8 mouse cellular contexts compared by ENCODE assay signal in genomic region chr7:19301461-19302263, GRCm38 (mm10). TPM values are rescaled to one million over a fixed set of nuclear protein-coding genes. Genes with fewer than 3 reads are reported as not detected.
DNase-seq lines count a peak whose midpoint lies in the region; ATAC-seq and TF ChIP-seq lines count a peak whose summit lies in the region.

No protein-coding gene starts in this region.

- peak overlapping the region; percentile 23; the same call in 1 of the 2 replicates for H3K9ac ChIP-seq in kidney, postnatal 0 days (ENCODE audit: low read depth, low read length)
- H3K9ac ChIP-seq in embryonic facial prominence, embryonic 12.5 days: peak overlapping the region; percentile 19
- 0 out of 2 replicates have a peak overlapping the region, but pooled peaks have one; percentile 6 for H3K9ac ChIP-seq in intestine, embryonic 15.5 days
- peak overlapping the region; percentile 62 for H3K9ac ChIP-seq in neural tube, embryonic 13.5 days

- peaks cover 4% of the 10 kb centered on the region; the same call in 1 of the 2 replicates for H3K4me1 ChIP-seq in kidney, postnatal 0 days (replicated peaks; ENCODE audit: insufficient read depth, low read length)
- peaks cover 15% of the 10 kb centered on the region for H3K4me1 ChIP-seq in embryonic facial prominence, embryonic 12.5 days
- H3K4me1 ChIP-seq in intestine, embryonic 15.5 days (replicated peaks): peaks cover 27% of the 10 kb centered on the region
- H3K4me1 ChIP-seq in neural tube, embryonic 13.5 days (replicated peaks): peaks cover 34% of the 10 kb centered on the region

- no peak for DNase-seq in kidney, postnatal 0 days (ENCODE audit: low spot score)
- no peak for DNase-seq in kidney, postnatal 36 days
- no peak for DNase-seq in thymus, postnatal 36 days
- no peak for DNase-seq in Muller cell, postnatal 12 days (ENCODE audit: inconsistent ontology term)
- DNase-seq in layer of hippocampus, postnatal 36 days: no peak

- H3K9me3 ChIP-seq in kidney, postnatal 0 days (replicated peaks; ENCODE audit: low read length): no peaks in the 10 kb centered on the region
- H3K9me3 ChIP-seq in embryonic facial prominence, embryonic 12.5 days: no peaks in the 10 kb centered on the region
- no peaks in the 10 kb centered on the region for H3K9me3 ChIP-seq in intestine, embryonic 15.5 days
- no peaks in the 10 kb centered on the region for H3K9me3 ChIP-seq in neural tube, embryonic 13.5 days

- TF ChIP-seq CTCF in kidney, postnatal 0 days (IDR thresholded peaks at IDR 0.05; ENCODE audit: low read depth): no peak

- WGBS in kidney, postnatal 0 days: 8% methylated on average over 16 of the region's 16 CpGs
- 11% methylated on average over 16 of the region's 16 CpGs for WGBS in embryonic facial prominence, embryonic 12.5 days
- WGBS in intestine, embryonic 15.5 days: 11% methylated on average over 16 of the region's 16 CpGs
- 9% methylated on average over 16 of the region's 16 CpGs for WGBS in neural tube, embryonic 13.5 days

- H3K4me3 ChIP-seq in kidney, postnatal 0 days (replicated peaks; ENCODE audit: low read depth, low read length): peak overlapping the region; percentile 12
- H3K4me3 ChIP-seq in embryonic facial prominence, embryonic 12.5 days: peak overlapping the region; percentile 23
- peak overlapping the region; percentile 43 for H3K4me3 ChIP-seq in intestine, embryonic 15.5 days (replicated peaks)
- peak overlapping the region; percentile 47 for H3K4me3 ChIP-seq in neural tube, embryonic 13.5 days

- ATAC-seq in kidney, postnatal 0 days (replicated peaks; ENCODE audit: low FRiP score, low read depth): no peak
- ATAC-seq in embryonic facial prominence, embryonic 12.5 days (ENCODE audit: insufficient number of reproducible peaks, insufficient read depth, low FRiP score, low TSS enrichment): no peak
- ATAC-seq in intestine, embryonic 15.5 days: no peak
- ATAC-seq in neural tube, embryonic 13.5 days (ENCODE audit: low read depth): no peak

- peak overlapping the region; percentile 51 for H3K4me2 ChIP-seq in kidney, postnatal 0 days (ENCODE audit: low read length)
- H3K4me2 ChIP-seq in embryonic facial prominence, embryonic 12.5 days (replicated peaks): peak overlapping the region; percentile 43
- peak overlapping the region; percentile 47 for H3K4me2 ChIP-seq in intestine, embryonic 15.5 days (replicated peaks)
- H3K4me2 ChIP-seq in neural tube, embryonic 13.5 days: peak overlapping the region; percentile 62

- no peak overlapping the region for H3K27ac ChIP-seq in kidney, postnatal 0 days
- no peak overlapping the region for H3K27ac ChIP-seq in embryonic facial prominence, embryonic 12.5 days
- no peak overlapping the region for H3K27ac ChIP-seq in intestine, embryonic 15.5 days
- H3K27ac ChIP-seq in neural tube, embryonic 13.5 days (replicated peaks): no peak overlapping the region

- no peaks in the 10 kb centered on the region for H3K36me3 ChIP-seq in kidney, postnatal 0 days (ENCODE audit: insufficient read depth, low read length)
- no peaks in the 10 kb centered on the region for H3K36me3 ChIP-seq in embryonic facial prominence, embryonic 12.5 days
- H3K36me3 ChIP-seq in intestine, embryonic 15.5 days: no peaks in the 10 kb centered on the region
- H3K36me3 ChIP-seq in neural tube, embryonic 13.5 days: no peaks in the 10 kb centered on the region

- peaks cover 31% of the 10 kb centered on the region for H3K27me3 ChIP-seq in kidney, postnatal 0 days (ENCODE audit: insufficient read depth, low read length)
- peaks cover 53% of the 10 kb centered on the region for H3K27me3 ChIP-seq in embryonic facial prominence, embryonic 12.5 days
- H3K27me3 ChIP-seq in intestine, embryonic 15.5 days (replicated peaks): peaks cover 51% of the 10 kb centered on the region
- H3K27me3 ChIP-seq in neural tube, embryonic 13.5 days: peaks cover 53% of the 10 kb centered on the region

RNA-seq across cellular contexts. Expression of gene Fosb, which starts 8.2 kb away (rescaled TPM):
- polyA plus RNA-seq in kidney, postnatal 0 days (2015; fragmentation: Nextera tagmentation; extraction: Ambion mirVana): 0.11 TPM in 2 replicates
- 0.05 TPM in 1 of 2 replicates, not detected in the other for polyA plus RNA-seq in embryonic facial prominence, embryonic 12.5 days (2016; fragmentation: Nextera tagmentation; extraction: Ambion mirVana)
- polyA plus RNA-seq in intestine, embryonic 15.5 days (2015; fragmentation: Nextera tagmentation; extraction: Ambion mirVana): 0.09 and 0.14 TPM in 2 replicates
- 0.06 and 0.19 TPM in 2 replicates for polyA plus RNA-seq in neural tube, embryonic 13.5 days (2015; fragmentation: Nextera tagmentation; extraction: Ambion mirVana)
- 10 to 100 TPM; 12.6 to 18.8 TPM for total RNA-seq in layer of hippocampus, postnatal 36 days (2021)

RNA-seq across cellular contexts. Expression of gene Rtn2, which starts 19.2 kb away (rescaled TPM):
- polyA plus RNA-seq in kidney, postnatal 0 days (2015; fragmentation: Nextera tagmentation; extraction: Ambion mirVana): 7.3 and 7.4 TPM in 2 replicates
- polyA plus RNA-seq in embryonic facial prominence, embryonic 12.5 days (2016; fragmentation: Nextera tagmentation; extraction: Ambion mirVana): 17.9 and 21.4 TPM in 2 replicates
- 11.3 and 12.5 TPM in 2 replicates for polyA plus RNA-seq in intestine, embryonic 15.5 days (2015; fragmentation: Nextera tagmentation; extraction: Ambion mirVana)
- polyA plus RNA-seq in neural tube, embryonic 13.5 days (2015; fragmentation: Nextera tagmentation; extraction: Ambion mirVana): 103 and 117 TPM in 2 replicates
- 10 to 100 TPM; 89.7 to 91.3 TPM for total RNA-seq in layer of hippocampus, postnatal 36 days (2021)

RNA-seq across cellular contexts. Expression of gene Ppm1n, which starts 21.8 kb away (rescaled TPM):
- 0.18 TPM in 1 of 2 replicates, not detected in the other for polyA plus RNA-seq in kidney, postnatal 0 days (2015; fragmentation: Nextera tagmentation; extraction: Ambion mirVana)
- polyA plus RNA-seq in embryonic facial prominence, embryonic 12.5 days (2016; fragmentation: Nextera tagmentation; extraction: Ambion mirVana): 0.18 TPM in 1 of 2 replicates, not detected in the other
- polyA plus RNA-seq in intestine, embryonic 15.5 days (2015; fragmentation: Nextera tagmentation; extraction: Ambion mirVana): 0.14 and 0.34 TPM in 2 replicates
- polyA plus RNA-seq in neural tube, embryonic 13.5 days (2015; fragmentation: Nextera tagmentation; extraction: Ambion mirVana): 0.41 and 0.59 TPM in 2 replicates
- under 1 TPM; 0.20 to 0.33 TPM for total RNA-seq in layer of hippocampus, postnatal 36 days (2021)

RNA-seq across cellular contexts. Expression of gene Vasp, which starts 30.0 kb away (rescaled TPM):
- 89.4 and 94.4 TPM in 2 replicates for polyA plus RNA-seq in kidney, postnatal 0 days (2015; fragmentation: Nextera tagmentation; extraction: Ambion mirVana)
- polyA plus RNA-seq in embryonic facial prominence, embryonic 12.5 days (2016; fragmentation: Nextera tagmentation; extraction: Ambion mirVana): 68.2 and 69.3 TPM in 2 replicates
- 109 and 114 TPM in 2 replicates for polyA plus RNA-seq in intestine, embryonic 15.5 days (2015; fragmentation: Nextera tagmentation; extraction: Ambion mirVana)
- polyA plus RNA-seq in neural tube, embryonic 13.5 days (2015; fragmentation: Nextera tagmentation; extraction: Ambion mirVana): 41.2 and 46.3 TPM in 2 replicates
- 10 to 100 TPM; 15.2 to 21.2 TPM for total RNA-seq in layer of hippocampus, postnatal 36 days (2021)

RNA-seq across cellular contexts. Expression of gene Ercc1, which starts 42.9 kb away (rescaled TPM):
- 68.4 and 68.8 TPM in 2 replicates for polyA plus RNA-seq in kidney, postnatal 0 days (2015; fragmentation: Nextera tagmentation; extraction: Ambion mirVana)
- polyA plus RNA-seq in embryonic facial prominence, embryonic 12.5 days (2016; fragmentation: Nextera tagmentation; extraction: Ambion mirVana): 92.3 and 94.5 TPM in 2 replicates
- 51.6 and 52.0 TPM in 2 replicates for polyA plus RNA-seq in intestine, embryonic 15.5 days (2015; fragmentation: Nextera tagmentation; extraction: Ambion mirVana)
- polyA plus RNA-seq in neural tube, embryonic 13.5 days (2015; fragmentation: Nextera tagmentation; extraction: Ambion mirVana): 90.7 and 96.1 TPM in 2 replicates
- 10 to 100 TPM; 44.4 to 53.4 TPM for total RNA-seq in layer of hippocampus, postnatal 36 days (2021)

Comparison
In these comparisons a context has a peak if more than half of its experiments do, and no peak if none do; other contexts are left out.
1. H3K9ac ChIP-seq: peak in every context shown above with its lines; median percentile 62 in neural tube, embryonic 13.5 days; 23 in kidney, postnatal 0 days; 19 in embryonic facial prominence, embryonic 12.5 days; 6 in intestine, embryonic 15.5 days.